Mouse (Mus musculus) retina, postnatal 7 days (tissue): ENCODE results near the gene Olfr583.

ENCODE experiments used
- DNase-seq: peaks from one replicate; pipeline ENCODE4 v3.0.0-alpha.2; 2012; ENCODE audit warnings: low read depth, low spot score

Olfr583 gene

DNA sequence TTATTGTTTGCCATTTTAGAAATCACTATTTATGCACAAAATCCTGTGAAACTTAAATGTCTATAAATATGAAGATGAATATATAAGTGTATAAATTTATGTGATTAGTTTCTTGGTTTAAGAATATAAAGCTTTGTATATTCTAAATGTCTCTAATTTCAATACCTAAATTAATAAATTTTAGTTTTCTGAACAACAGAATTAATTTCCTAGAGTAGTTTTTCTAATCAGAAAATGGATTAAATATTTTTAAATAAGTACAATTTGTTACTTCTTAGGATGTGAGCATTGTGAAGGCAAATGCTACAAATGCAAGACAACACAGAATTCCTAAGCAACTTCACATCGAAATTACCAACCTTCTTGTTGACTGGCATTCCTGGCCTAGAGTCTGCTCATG, at the start of gene Olfr583:
Olfr583 (plus strand) TSS at position 301 of the 400 bp plus-strand sequence.
- no peak for DNase-seq

DNA sequence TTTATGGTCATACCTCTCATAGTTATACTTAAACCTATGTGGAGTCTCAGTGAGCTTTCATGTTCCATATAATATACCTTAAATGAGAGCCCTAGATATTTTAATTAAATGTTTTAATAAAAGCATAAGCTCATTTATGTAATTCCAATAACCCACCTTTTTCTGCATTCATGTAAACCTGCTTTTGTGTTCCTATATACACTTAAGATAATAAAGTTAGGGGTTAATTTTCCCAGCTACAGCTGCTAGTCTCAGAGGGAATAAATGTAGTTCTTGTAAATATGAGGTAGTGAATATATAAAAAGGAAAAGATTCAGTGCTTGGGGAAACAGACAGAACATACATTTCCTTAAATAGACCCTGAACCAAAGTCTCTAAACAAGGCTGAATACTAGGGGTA, 13.4 kb upstream of the Olfr583 start, which contains the start of gene Olfr582:
Olfr582 (plus strand) TSS at position 301 of the 400 bp plus-strand sequence.
- DNase-seq = no peak

DNA sequence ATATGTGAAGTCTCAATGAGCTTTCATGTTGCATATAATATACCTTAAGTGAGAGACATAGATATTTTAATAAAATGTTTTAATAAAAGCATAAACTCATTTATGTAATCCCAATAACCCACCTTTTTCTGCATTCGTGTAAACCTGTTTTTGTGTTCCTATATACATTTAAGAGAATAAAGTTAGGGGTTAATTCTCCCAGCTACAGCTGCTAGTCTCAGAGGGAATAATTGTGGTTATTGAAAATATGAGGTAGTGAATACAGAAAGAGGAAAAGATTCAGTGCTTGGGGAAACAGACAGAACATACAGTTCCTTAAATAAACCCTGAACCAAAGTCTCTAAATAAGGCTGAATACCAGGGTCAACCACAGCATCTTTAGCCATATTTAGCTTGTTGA, 30.5 kb downstream of the Olfr583 start, which contains the start of gene Olfr584:
Olfr584 (plus strand) TSS at position 301 of the 400 bp plus-strand sequence.
- no peak for DNase-seq

DNA sequence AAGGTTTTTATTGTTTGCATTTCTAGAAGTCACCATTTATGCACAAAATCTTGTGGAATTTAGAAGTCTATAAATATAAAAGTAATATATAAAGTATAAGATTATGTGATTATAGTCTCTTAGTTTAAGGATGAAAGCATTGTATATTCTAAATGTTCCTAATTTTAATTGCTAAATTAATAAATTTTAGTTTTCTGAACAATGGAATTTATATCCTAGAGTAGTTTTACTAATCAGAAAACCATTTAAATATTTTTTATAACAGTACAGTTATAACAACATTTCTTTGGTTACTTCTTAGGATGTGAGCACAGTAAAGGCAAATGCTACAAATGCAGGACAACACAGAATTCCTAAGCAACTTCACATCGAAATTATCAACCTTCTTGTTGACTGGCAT, 46.3 kb downstream of the Olfr583 start, which contains the start of gene Olfr585:
Olfr585 (plus strand) TSS at position 301 of the 400 bp plus-strand sequence.
- DNase-seq = no peak
